In genomic region chr2:174492858-174493257, GRCm38 (mm10) we compare ENCODE assay signal across 9 mouse cellular contexts. TPM values are rescaled to one million over a fixed set of nuclear protein-coding genes. Genes with fewer than 3 reads are reported as not detected.
A peak's percentile ranks its signal among the peaks of the same experiment; 100 is the strongest.
DNase-seq lines count a peak whose midpoint lies in the region; TF ChIP-seq lines count a peak whose summit lies in the region.
"Had no signal": no experiment of that assay in that cellular context is flagged by ENCODE, and none has a peak within 500 bp of the region (broad histone marks: within the 10 kb centered on the region; RNA-seq: fewer than 3 reads in every experiment).

No protein-coding gene starts in this region.

- H3K4me3 ChIP-seq in left cerebral cortex, adult 2 months, result no peak overlapping the region
- H3K4me3 ChIP-seq: hindbrain, embryonic 15.5 days had no signal

- intact Hi-C loops in left cerebral cortex, adult 2 months (cut with DNase I), result loop anchor here (2.0 to 5.0 kb wide), 2 partner anchors 164 to 366 kb away; no protein-coding TSS in a partner anchor
- intact Hi-C loops in left cerebral cortex, postnatal 10 days (cut with DNase I), result no loop called here

- TF ChIP-seq CTCF in left cerebral cortex, adult 2 months (IDR thresholded peaks at IDR 0.05), result peak; percentile 63

- no peak overlapping the region for H3K27ac ChIP-seq in left cerebral cortex, adult 2 months
- H3K27ac ChIP-seq: hindbrain, embryonic 15.5 days had no signal

- peak; percentile 54 for DNase-seq in adrenal gland, adult 2 months
- no peak for DNase-seq in adrenal gland, adult 18-20 months (ENCODE audit: low spot score in 2 of 2)
- DNase-seq in left cerebral cortex, adult 2 months (ENCODE audit: extremely low spot score in 1 of 2, low spot score in 2 of 2), result peak; percentile 22 to 28
- DNase-seq in left cerebral cortex, postnatal 10 days (ENCODE audit: extremely low spot score in 1 of 2, low spot score in 2 of 2), result no peak
- peak; percentile 39 for DNase-seq in layer of hippocampus, adult 9-10 months (ENCODE audit: low spot score)
- peak; percentile 15 for DNase-seq in telencephalon, adult 2 months (ENCODE audit: low read depth, low spot score)
- no peak for DNase-seq in cerebellum, postnatal 25 days
- no peak for DNase-seq in right cerebral cortex, postnatal 4 days

RNA-seq across cellular contexts. Expression of gene Prelid3b, which starts 20.0 kb away (rescaled TPM):
- total RNA-seq in adrenal gland, adult 2 months (2021), result 100 to 1,000 TPM; 120 to 137 TPM
- 33.9 and 39.0 TPM in 2 replicates for polyA plus RNA-seq in adrenal gland, adult 2 months (2012; rRNA removed)
- total RNA-seq in adrenal gland, adult 18-20 months (2021), result 100 to 1,000 TPM; 118 to 119 TPM
- total RNA-seq in left cerebral cortex, adult 2 months (2021), result 10 to 100 TPM; 50.4 to 52.7 TPM
- 10 to 100 TPM; 47.0 to 51.8 TPM for total RNA-seq in left cerebral cortex, postnatal 10 days (2021)

RNA-seq across cellular contexts. Expression of gene Atp5e, which starts 29.0 kb away (rescaled TPM):
- 100 to 1,000 TPM; 289 to 654 TPM for total RNA-seq in adrenal gland, adult 2 months (2021)
- 402 and 484 TPM in 2 replicates for polyA plus RNA-seq in adrenal gland, adult 2 months (2012; rRNA removed)
- 100 to 1,000 TPM; 546 to 718 TPM for total RNA-seq in adrenal gland, adult 18-20 months (2021)
- total RNA-seq in left cerebral cortex, adult 2 months (2021), result 100 to 1,000 TPM; 296 to 302 TPM
- total RNA-seq in left cerebral cortex, postnatal 10 days (2021), result 100 to 1,000 TPM; 368 to 383 TPM

RNA-seq across cellular contexts. Expression of gene Tubb1, which starts 42.4 kb away (rescaled TPM):
- total RNA-seq in adrenal gland, adult 2 months (2021), result 1 to 10 TPM in 1 of 2 experiments, under 1 TPM in 1; 0.61 to 1.1 TPM
- 0.28 and 0.66 TPM in 2 replicates for polyA plus RNA-seq in adrenal gland, adult 2 months (2012; rRNA removed)
- total RNA-seq in adrenal gland, adult 18-20 months (2021), result 1 to 10 TPM in 1 of 2 experiments, under 1 TPM in 1; 0.86 to 3.1 TPM
- not detected for total RNA-seq in left cerebral cortex, adult 2 months (2021)
- not detected for total RNA-seq in left cerebral cortex, postnatal 10 days (2021)

RNA-seq across cellular contexts. Expression of gene Ctsz, which starts 54.0 kb away (rescaled TPM):
- total RNA-seq in adrenal gland, adult 2 months (2021), result 100 to 1,000 TPM; 189 to 272 TPM
- polyA plus RNA-seq in adrenal gland, adult 2 months (2012; rRNA removed), result 221 and 303 TPM in 2 replicates
- 100 to 1,000 TPM; 193 to 196 TPM for total RNA-seq in adrenal gland, adult 18-20 months (2021)
- 10 to 100 TPM; 33.6 to 34.3 TPM for total RNA-seq in left cerebral cortex, adult 2 months (2021)
- total RNA-seq in left cerebral cortex, postnatal 10 days (2021), result 10 to 100 TPM; 26.2 to 28.1 TPM

Comparison
In these comparisons a context has a peak if more than half of its experiments do, and no peak if none do; other contexts are left out.
1. DNase-seq: peak in adrenal gland, adult 2 months (single experiment), left cerebral cortex, adult 2 months (2 of 2), layer of hippocampus, adult 9-10 months (single experiment) and telencephalon, adult 2 months (single experiment); none in adrenal gland, adult 18-20 months (0 of 2), left cerebral cortex, postnatal 10 days (0 of 2), cerebellum, postnatal 25 days (0 of 2) and right cerebral cortex, postnatal 4 days (single experiment).